ENCODE assay signal across 9 mouse cellular contexts in genomic region chr13:41403838-41404237, GRCm38 (mm10).
DNase-seq lines count a peak whose midpoint lies in the region; ATAC-seq and TF ChIP-seq lines count a peak whose summit lies in the region.
"Had no signal": no experiment of that assay in that cellular context is flagged by ENCODE, and none has a peak within 500 bp of the region (broad histone marks: within the 10 kb centered on the region; RNA-seq: fewer than 3 reads in every experiment).

No protein-coding gene starts in this region.

- peaks cover 17% of the 10 kb centered on the region for H3K4me1 ChIP-seq in kidney, embryonic 16.5 days (ENCODE audit: insufficient read depth, low read length)
- H3K4me1 ChIP-seq in liver, embryonic 12.5 days = peaks cover 9% of the 10 kb centered on the region; the same call in 1 of the 2 replicates
- peaks cover 17% of the 10 kb centered on the region; the same call in 1 of the 2 replicates for H3K4me1 ChIP-seq in small intestine, adult 2 months (ENCODE audit: control insufficient read depth, insufficient read depth, insufficient read length, low read length)

- no peak for TF ChIP-seq CTCF in small intestine, adult 2 months (IDR thresholded peaks at IDR 0.05; ENCODE audit: extremely low read depth, insufficient read length, insufficient replicate concordance, low read depth, low read length)

- peak; percentile 59; the same call in 1 of the 2 replicates for ATAC-seq in kidney, embryonic 16.5 days (ENCODE audit: low FRiP score, low TSS enrichment)
- ATAC-seq in liver, embryonic 12.5 days = peak; percentile 71
- no peak for ATAC-seq in activated CD4-positive, CD25-positive, alpha-beta regulatory T cell, adult 4 months

- H3K4me3 ChIP-seq in kidney, embryonic 16.5 days (ENCODE audit: low read length) = no peak overlapping the region
- H3K4me3 ChIP-seq in liver, embryonic 12.5 days = no peak overlapping the region
- no peak overlapping the region for H3K4me3 ChIP-seq in small intestine, adult 2 months (ENCODE audit: low read depth, low read length)
- H3K4me3 ChIP-seq: neural tube, embryonic 13.5 days had no signal

- H3K27ac ChIP-seq in kidney, embryonic 16.5 days (ENCODE audit: low read length) = 0 out of 2 replicates have a peak overlapping the region, but pooled peaks have one; percentile 5
- H3K27ac ChIP-seq in liver, embryonic 12.5 days = no peak overlapping the region
- H3K27ac ChIP-seq in small intestine, adult 2 months (ENCODE audit: insufficient read depth, low read depth, low read length) = peak overlapping the region; percentile 41
- H3K27ac ChIP-seq: neural tube, embryonic 13.5 days had no signal

- no peak overlapping the region for H3K4me2 ChIP-seq in kidney, embryonic 16.5 days (replicated peaks; ENCODE audit: low read depth, low read length)
- no peak overlapping the region for H3K4me2 ChIP-seq in liver, embryonic 12.5 days
- H3K4me2 ChIP-seq: neural tube, embryonic 13.5 days had no signal

- DNase-seq in kidney, postnatal 36 days = no peak
- DNase-seq in fibroblast of lung, adult 2 months (ENCODE audit: low read depth) = peak; percentile 83
- DNase-seq in c-Kit-positive CD71-positive TER-119-positive erythroid progenitor cells, embryonic 14.5 days (ENCODE audit: low spot score) = no peak
- no peak for DNase-seq in left cerebral cortex, adult 11 months (ENCODE audit: low spot score)

- no peaks in the 10 kb centered on the region for H3K9me3 ChIP-seq in kidney, embryonic 16.5 days (ENCODE audit: low read length)
- H3K9me3 ChIP-seq in liver, embryonic 12.5 days (replicated peaks) = no peaks in the 10 kb centered on the region
- H3K9me3 ChIP-seq: neural tube, embryonic 13.5 days had no signal

- WGBS in kidney, embryonic 16.5 days = 63% methylated on average over 6 of the region's 6 CpGs
- 75% methylated on average over 6 of the region's 6 CpGs for WGBS in liver, embryonic 12.5 days (ENCODE audit: insufficient replicate concordance)
- 23% methylated on average over 6 of the region's 6 CpGs for whole genome bisulfite sequencing in small intestine, adult 2 months

- H3K9ac ChIP-seq in kidney, embryonic 16.5 days (replicated peaks; ENCODE audit: low read length) = no peak overlapping the region
- no peak overlapping the region for H3K9ac ChIP-seq in liver, embryonic 12.5 days
- H3K9ac ChIP-seq: neural tube, embryonic 13.5 days had no signal

- no peaks in the 10 kb centered on the region for H3K36me3 ChIP-seq in kidney, embryonic 16.5 days (ENCODE audit: insufficient read depth, low read length)
- no peaks in the 10 kb centered on the region for H3K36me3 ChIP-seq in liver, embryonic 12.5 days
- H3K36me3 ChIP-seq in small intestine, adult 2 months (ENCODE audit: control insufficient read depth, insufficient read depth, low read length) = no peaks in the 10 kb centered on the region
- H3K36me3 ChIP-seq: neural tube, embryonic 13.5 days had no signal

- no peaks in the 10 kb centered on the region for H3K27me3 ChIP-seq in kidney, embryonic 16.5 days (ENCODE audit: insufficient read depth, low read length)
- no peaks in the 10 kb centered on the region for H3K27me3 ChIP-seq in liver, embryonic 12.5 days (replicated peaks)
- H3K27me3 ChIP-seq in small intestine, adult 2 months (ENCODE audit: control insufficient read depth, insufficient read depth, low read length) = no peaks in the 10 kb centered on the region
- H3K27me3 ChIP-seq: neural tube, embryonic 13.5 days had no signal

- TF ChIP-seq POLR2A in small intestine, adult 2 months (IDR thresholded peaks at IDR 0.05; ENCODE audit: low read depth, low read length) = no peak
